Mouse (Mus musculus): ENCODE data around the gene Hdac6. TPM values are rescaled to one million over a fixed set of nuclear protein-coding genes. Genes with fewer than 3 reads are reported as not detected.
"Not testable (repeated sequence)": the region's sequence is repeated elsewhere in the genome, so short reads cannot be mapped to it uniquely, and the experiment has no call there.

Hdac6 gene
- polyA plus RNA-seq, 1 experiment from 2014 or later, result 51.6 TPM

- H3K27me3 ChIP-seq (ENCODE audit: control insufficient read depth, insufficient read depth, low read length); H3K27ac ChIP-seq (ENCODE audit: low read depth, low read length); H3K4me3 ChIP-seq (ENCODE audit: low read depth, low read length); H3K9ac ChIP-seq (ENCODE audit: low read length); H3K36me3 ChIP-seq (ENCODE audit: control insufficient read depth, insufficient read depth, low read length); H3K4me1 ChIP-seq (ENCODE audit: control insufficient read depth, insufficient read depth, low read length); H3K4me2 ChIP-seq (ENCODE audit: low read depth); ATAC-seq (ENCODE audit: insufficient read depth, low FRiP score, low TSS enrichment); H3K9me3 ChIP-seq (ENCODE audit: control insufficient read depth, low read length); DNase-seq (ENCODE audit: low spot score): not testable (repeated sequence)
- WGBS, result 85% methylated on average over 4 of the region's 4 CpGs
Observed at GRCm38 (mm10) chrX:7909242-7909641, 38.4 kb downstream of the Hdac6 start, which contains the start of gene Gm10490. Gene Gm10490, plus strand, starts transcription at chrX:7909542.

GRCm38 (mm10) chrX:7907735-7908134 is 40.0 kb downstream of the Hdac6 start, which contains the start of gene Gm10491:
Gene Gm10491, minus strand, starts transcription at chrX:7907835.
- no peak for ATAC-seq (ENCODE audit: insufficient read depth, low FRiP score, low TSS enrichment)

GRCm38 (mm10) chrX:7904441-7904840 is 43.2 kb downstream of the Hdac6 start:
- H3K27me3 ChIP-seq (ENCODE audit: control insufficient read depth, insufficient read depth, low read length), result no peaks in the 10 kb centered on the region
- 92% methylated on average over 5 of the region's 5 CpGs for WGBS
- no peak overlapping the region for H3K4me3 ChIP-seq (ENCODE audit: low read depth, low read length)
- no peaks in the 10 kb centered on the region for H3K4me1 ChIP-seq (ENCODE audit: control insufficient read depth, insufficient read depth, low read length)
- no peaks in the 10 kb centered on the region; the same call in 1 of the 2 replicates for H3K36me3 ChIP-seq (ENCODE audit: control insufficient read depth, insufficient read depth, low read length)
- H3K9me3 ChIP-seq (ENCODE audit: control insufficient read depth, low read length), result no peaks in the 10 kb centered on the region
- no peak for DNase-seq (ENCODE audit: low spot score)
- H3K4me2 ChIP-seq (ENCODE audit: low read depth), result no peak overlapping the region
- no peak overlapping the region for H3K9ac ChIP-seq (ENCODE audit: low read length)
- ATAC-seq (ENCODE audit: insufficient read depth, low FRiP score, low TSS enrichment), result no peak
- H3K27ac ChIP-seq (ENCODE audit: low read depth, low read length), result no peak overlapping the region

More at GRCm38 (mm10) chrX:7907735-7908134, 40.0 kb downstream of the Hdac6 start, which contains the start of gene Gm10491:
- Histone ChIP-seq H3K4me3 (ENCODE audit: low read depth, low read length) (no peak within 1 kb of the TSS), H3K9me3 (ENCODE audit: control insufficient read depth, low read length) (no peaks in the 10 kb centered on the region), H3K27ac (ENCODE audit: low read depth, low read length) (no peak within 1 kb of the TSS), H3K4me2 (ENCODE audit: low read depth) (no peak within 1 kb of the TSS), H3K36me3 (ENCODE audit: control insufficient read depth, insufficient read depth, low read length) (no peaks in the 10 kb centered on the region; the same call in 1 of the 2 replicates), H3K27me3 (ENCODE audit: control insufficient read depth, insufficient read depth, low read length) (no peaks in the 10 kb centered on the region), H3K9ac (ENCODE audit: low read length) (no peak within 1 kb of the TSS), H3K4me1 (ENCODE audit: control insufficient read depth, insufficient read depth, low read length) (no peaks in the 10 kb centered on the region)
- 83% methylated on average over 5 of the region's 5 CpGs for WGBS
- DNase-seq (ENCODE audit: low spot score), result no peak

- peak within 1 kb of the TSS; percentile 49 for H3K4me2 ChIP-seq (ENCODE audit: low read depth)
- ATAC-seq (ENCODE audit: insufficient read depth, low FRiP score, low TSS enrichment) (peak; percentile 99), DNase-seq (ENCODE audit: low spot score) (peak; percentile 89)
- H3K4me1 ChIP-seq (ENCODE audit: control insufficient read depth, insufficient read depth, low read length), result no peaks in the 10 kb centered on the region
- peak within 1 kb of the TSS; percentile 54 for H3K4me3 ChIP-seq (ENCODE audit: low read depth, low read length)
- no peaks in the 10 kb centered on the region for H3K9me3 ChIP-seq (ENCODE audit: control insufficient read depth, low read length)
- no peaks in the 10 kb centered on the region for H3K27me3 ChIP-seq (ENCODE audit: control insufficient read depth, insufficient read depth, low read length)
- 0 out of 2 replicates have a peak within 1 kb of the TSS, but pooled peaks have one; percentile 56 for H3K27ac ChIP-seq (ENCODE audit: low read depth, low read length)
- 14% methylated on average over 62 of the region's 62 CpGs for WGBS
- H3K9ac ChIP-seq (ENCODE audit: low read length), result peak within 1 kb of the TSS; percentile 58
- no peaks in the 10 kb centered on the region; the same call in 1 of the 2 replicates for H3K36me3 ChIP-seq (ENCODE audit: control insufficient read depth, insufficient read depth, low read length)
Observed at GRCm38 (mm10) chrX:7898880-7899874, 48.5 kb downstream of the Hdac6 start, which contains the start of the genes Pqbp1 and Timm17b. Gene Pqbp1, minus strand, starts transcription at chrX:7899269. Gene Timm17b, plus strand, starts transcription at chrX:7899357.

GRCm38 (mm10) chrX:7898211-7898610 is 49.5 kb downstream of the Hdac6 start:
- no peaks in the 10 kb centered on the region; the same call in 1 of the 2 replicates for H3K36me3 ChIP-seq (ENCODE audit: control insufficient read depth, insufficient read depth, low read length)
- no peak for ATAC-seq (ENCODE audit: insufficient read depth, low FRiP score, low TSS enrichment)
- no peaks in the 10 kb centered on the region for H3K27me3 ChIP-seq (ENCODE audit: control insufficient read depth, insufficient read depth, low read length)
- H3K9me3 ChIP-seq (ENCODE audit: control insufficient read depth, low read length), result no peaks in the 10 kb centered on the region
- H3K4me2 ChIP-seq (ENCODE audit: low read depth), result peak overlapping the region; percentile 45
- no peak for DNase-seq (ENCODE audit: low spot score)
- no peaks in the 10 kb centered on the region for H3K4me1 ChIP-seq (ENCODE audit: control insufficient read depth, insufficient read depth, low read length)
- H3K27ac ChIP-seq (ENCODE audit: low read depth, low read length), result no peak overlapping the region
- H3K4me3 ChIP-seq (ENCODE audit: low read depth, low read length), result peak overlapping the region; percentile 54
- peak overlapping the region; percentile 58 for H3K9ac ChIP-seq (ENCODE audit: low read length)
- 32% methylated on average over 13 of the region's 13 CpGs for WGBS

GRCm38 (mm10) chrX:7883841-7884567 is 63.7 kb downstream of the Hdac6 start, which contains the start of gene Slc35a2:
Gene Slc35a2, plus strand, starts transcription at chrX:7884028.
- DNase-seq (ENCODE audit: low spot score) (peak; percentile 74), ATAC-seq (ENCODE audit: insufficient read depth, low FRiP score, low TSS enrichment) (peak; percentile 86)
- WGBS, result 15% methylated on average over 49 of the region's 49 CpGs
- no peaks in the 10 kb centered on the region for H3K4me1 ChIP-seq (ENCODE audit: control insufficient read depth, insufficient read depth, low read length)
- H3K9me3 ChIP-seq (ENCODE audit: control insufficient read depth, low read length), result no peaks in the 10 kb centered on the region
- peak within 1 kb of the TSS; percentile 26 for H3K9ac ChIP-seq (ENCODE audit: low read length)
- H3K36me3 ChIP-seq (ENCODE audit: control insufficient read depth, insufficient read depth, low read length), result no peaks in the 10 kb centered on the region
- H3K27me3 ChIP-seq (ENCODE audit: control insufficient read depth, insufficient read depth, low read length), result no peaks in the 10 kb centered on the region
- peak within 1 kb of the TSS; percentile 60; the same call in 1 of the 2 replicates for H3K27ac ChIP-seq (ENCODE audit: low read depth, low read length)
- peak within 1 kb of the TSS; percentile 52 for H3K4me3 ChIP-seq (ENCODE audit: low read depth, low read length)
- peak within 1 kb of the TSS; percentile 44 for H3K4me2 ChIP-seq (ENCODE audit: low read depth)

Other genes with a start within 250 kb of the Hdac6 start
- 17.8 and 18.3 TPM in 2 replicates for gene Wdr45, start 233.6 kb downstream of the Hdac6 start, polyA plus RNA-seq (2014; fragmentation: Nextera tagmentation; extraction: Ambion mirVana)
- gene Gm45208, start 225.6 kb downstream of the Hdac6 start, polyA plus RNA-seq (2014; fragmentation: Nextera tagmentation; extraction: Ambion mirVana), result not detected in 2 replicates
- 102 and 104 TPM in 2 replicates for gene Praf2, start 219.4 kb downstream of the Hdac6 start, polyA plus RNA-seq (2014; fragmentation: Nextera tagmentation; extraction: Ambion mirVana)
- gene Ccdc120, start 197.0 kb downstream of the Hdac6 start, polyA plus RNA-seq (2014; fragmentation: Nextera tagmentation; extraction: Ambion mirVana), result 21.0 and 31.8 TPM in 2 replicates
- 21.6 and 25.9 TPM in 2 replicates for gene Tfe3, start 185.3 kb downstream of the Hdac6 start, polyA plus RNA-seq (2014; fragmentation: Nextera tagmentation; extraction: Ambion mirVana)
- 51.7 and 57.0 TPM in 2 replicates for gene Gripap1, start 158.1 kb downstream of the Hdac6 start, polyA plus RNA-seq (2014; fragmentation: Nextera tagmentation; extraction: Ambion mirVana)
- gene Kcnd1, start 125.6 kb downstream of the Hdac6 start, polyA plus RNA-seq (2014; fragmentation: Nextera tagmentation; extraction: Ambion mirVana), result 2.2 and 2.5 TPM in 2 replicates
- gene Otud5, start 106.5 kb downstream of the Hdac6 start, polyA plus RNA-seq (2014; fragmentation: Nextera tagmentation; extraction: Ambion mirVana), result 35.9 and 40.8 TPM in 2 replicates
- 5.9 and 7.8 TPM in 2 replicates for gene Pim2, start 69.6 kb downstream of the Hdac6 start, polyA plus RNA-seq (2014; fragmentation: Nextera tagmentation; extraction: Ambion mirVana)
- 13.8 and 15.3 TPM in 2 replicates for gene Slc35a2, start 63.9 kb downstream of the Hdac6 start, polyA plus RNA-seq (2014; fragmentation: Nextera tagmentation; extraction: Ambion mirVana)
- 137 and 143 TPM in 2 replicates for gene Pqbp1, start 48.6 kb downstream of the Hdac6 start, polyA plus RNA-seq (2014; fragmentation: Nextera tagmentation; extraction: Ambion mirVana)
- 171 and 184 TPM in 2 replicates for gene Timm17b, start 48.5 kb downstream of the Hdac6 start, polyA plus RNA-seq (2014; fragmentation: Nextera tagmentation; extraction: Ambion mirVana)
- not detected in 2 replicates for gene Gm10491, start 40.1 kb downstream of the Hdac6 start, polyA plus RNA-seq (2014; fragmentation: Nextera tagmentation; extraction: Ambion mirVana)
- gene Gm10490, start 38.3 kb downstream of the Hdac6 start, polyA plus RNA-seq (2014; fragmentation: Nextera tagmentation; extraction: Ambion mirVana), result not detected in 2 replicates
- gene Pcsk1n, start 28.1 kb downstream of the Hdac6 start, polyA plus RNA-seq (2014; fragmentation: Nextera tagmentation; extraction: Ambion mirVana), result 29.6 and 33.1 TPM in 2 replicates
- gene Eras, start 19.3 kb downstream of the Hdac6 start, polyA plus RNA-seq (2014; fragmentation: Nextera tagmentation; extraction: Ambion mirVana), result not detected in 2 replicates
- 4.7 and 4.9 TPM in 2 replicates for gene Gata1, start 30.2 kb upstream of the Hdac6 start, polyA plus RNA-seq (2014; fragmentation: Nextera tagmentation; extraction: Ambion mirVana)
- not detected in 2 replicates for gene Glod5, start 70.6 kb upstream of the Hdac6 start, polyA plus RNA-seq (2014; fragmentation: Nextera tagmentation; extraction: Ambion mirVana)
- 82.5 and 84.8 TPM in 2 replicates for gene Suv39h1, start 126.9 kb upstream of the Hdac6 start, polyA plus RNA-seq (2014; fragmentation: Nextera tagmentation; extraction: Ambion mirVana)
- gene Was, start 142.6 kb upstream of the Hdac6 start, polyA plus RNA-seq (2014; fragmentation: Nextera tagmentation; extraction: Ambion mirVana), result 0.19 and 0.32 TPM in 2 replicates
- gene Wdr13, start 185.0 kb upstream of the Hdac6 start, polyA plus RNA-seq (2014; fragmentation: Nextera tagmentation; extraction: Ambion mirVana), result 25.6 and 27.3 TPM in 2 replicates
- 400 and 423 TPM in 2 replicates for gene Rbm3, start 198.0 kb upstream of the Hdac6 start, polyA plus RNA-seq (2014; fragmentation: Nextera tagmentation; extraction: Ambion mirVana)
- 13.5 and 14.8 TPM in 2 replicates for gene Tbc1d25, start 228.3 kb upstream of the Hdac6 start, polyA plus RNA-seq (2014; fragmentation: Nextera tagmentation; extraction: Ambion mirVana)
- 34.5 and 34.9 TPM in 2 replicates for gene Ebp, start 245.6 kb upstream of the Hdac6 start, polyA plus RNA-seq (2014; fragmentation: Nextera tagmentation; extraction: Ambion mirVana)

Data from neural tube, embryonic 11.5 days (tissue).